Mouse (Mus musculus): Measurements from ENCODE around the gene Synm. TPM values are rescaled to one million over a fixed set of nuclear protein-coding genes. Genes with fewer than 3 reads are reported as not detected.
A peak's percentile ranks its signal among the peaks of the same experiment; 100 is the strongest.

Gene Synm
- polyA plus RNA-seq, 1 experiment: 3.5 TPM

GRCm38 (mm10) chr7:67699301-67699700, 60.2 kb downstream of the Synm start:
- DNase-seq (ENCODE audit: low read depth): no peak
- TF ChIP-seq POLR2A (IDR thresholded peaks at IDR 0.05; ENCODE audit: borderline replicate concordance, extremely low read depth, insufficient read depth, insufficient read length, poor library complexity, severe bottlenecking) (no peak), CTCF (IDR thresholded peaks at IDR 0.05; ENCODE audit: borderline replicate concordance, extremely low read depth, insufficient read depth, insufficient read length) (no peak)

- TF ChIP-seq POLR2A (IDR thresholded peaks at IDR 0.05; ENCODE audit: borderline replicate concordance, extremely low read depth, insufficient read depth, insufficient read length, poor library complexity, severe bottlenecking) (no peak), CTCF (IDR thresholded peaks at IDR 0.05; ENCODE audit: borderline replicate concordance, extremely low read depth, insufficient read depth, insufficient read length) (no peak)
- no peak for DNase-seq (ENCODE audit: low read depth)
Measured at GRCm38 (mm10) chr7:67697892-67698630, 61.5 kb downstream of the Synm start.

- TF ChIP-seq POLR2A (IDR thresholded peaks at IDR 0.05; ENCODE audit: borderline replicate concordance, extremely low read depth, insufficient read depth, insufficient read length, poor library complexity, severe bottlenecking): no peak
- TF ChIP-seq CTCF (IDR thresholded peaks at IDR 0.05; ENCODE audit: borderline replicate concordance, extremely low read depth, insufficient read depth, insufficient read length): no peak
Measured at GRCm38 (mm10) chr7:67695906-67696305, 63.6 kb downstream of the Synm start.

GRCm38 (mm10) chr7:67692791-67693538, 66.6 kb downstream of the Synm start:
- TF ChIP-seq POLR2A (IDR thresholded peaks at IDR 0.05; ENCODE audit: borderline replicate concordance, extremely low read depth, insufficient read depth, insufficient read length, poor library complexity, severe bottlenecking) (no peak), CTCF (IDR thresholded peaks at IDR 0.05; ENCODE audit: borderline replicate concordance, extremely low read depth, insufficient read depth, insufficient read length) (no peak)
- DNase-seq (ENCODE audit: low read depth): no peak

More at GRCm38 (mm10) chr7:67695906-67696305, 63.6 kb downstream of the Synm start:
- no peak for DNase-seq (ENCODE audit: low read depth)

GRCm38 (mm10) chr7:67692141-67692540, 67.4 kb downstream of the Synm start:
- DNase-seq (ENCODE audit: low read depth): no peak
- TF ChIP-seq CTCF (IDR thresholded peaks at IDR 0.05; ENCODE audit: borderline replicate concordance, extremely low read depth, insufficient read depth, insufficient read length) (no peak), POLR2A (IDR thresholded peaks at IDR 0.05; ENCODE audit: borderline replicate concordance, extremely low read depth, insufficient read depth, insufficient read length, poor library complexity, severe bottlenecking) (no peak)

GRCm38 (mm10) chr7:67691036-67691435, 68.5 kb downstream of the Synm start:
- DNase-seq (ENCODE audit: low read depth): no peak
- TF ChIP-seq CTCF (IDR thresholded peaks at IDR 0.05; ENCODE audit: borderline replicate concordance, extremely low read depth, insufficient read depth, insufficient read length) (no peak), POLR2A (IDR thresholded peaks at IDR 0.05; ENCODE audit: borderline replicate concordance, extremely low read depth, insufficient read depth, insufficient read length, poor library complexity, severe bottlenecking) (no peak)

- no peak for DNase-seq (ENCODE audit: low read depth)
- TF ChIP-seq POLR2A (IDR thresholded peaks at IDR 0.05; ENCODE audit: borderline replicate concordance, extremely low read depth, insufficient read depth, insufficient read length, poor library complexity, severe bottlenecking) (no peak), CTCF (IDR thresholded peaks at IDR 0.05; ENCODE audit: borderline replicate concordance, extremely low read depth, insufficient read depth, insufficient read length) (no peak)
Measured at GRCm38 (mm10) chr7:67689793-67690192, 69.7 kb downstream of the Synm start.

- DNase-seq (ENCODE audit: low read depth): peak; percentile 19
- TF ChIP-seq CTCF (IDR thresholded peaks at IDR 0.05; ENCODE audit: borderline replicate concordance, extremely low read depth, insufficient read depth, insufficient read length) (no peak), POLR2A (IDR thresholded peaks at IDR 0.05; ENCODE audit: borderline replicate concordance, extremely low read depth, insufficient read depth, insufficient read length, poor library complexity, severe bottlenecking) (no peak)
Measured at GRCm38 (mm10) chr7:67688281-67688680, 71.3 kb downstream of the Synm start.

GRCm38 (mm10) chr7:67686545-67686944, 73.0 kb downstream of the Synm start:
- TF ChIP-seq POLR2A (IDR thresholded peaks at IDR 0.05; ENCODE audit: borderline replicate concordance, extremely low read depth, insufficient read depth, insufficient read length, poor library complexity, severe bottlenecking) (no peak), CTCF (IDR thresholded peaks at IDR 0.05; ENCODE audit: borderline replicate concordance, extremely low read depth, insufficient read depth, insufficient read length) (no peak)
- no peak for DNase-seq (ENCODE audit: low read depth)

- TF ChIP-seq CTCF (IDR thresholded peaks at IDR 0.05; ENCODE audit: borderline replicate concordance, extremely low read depth, insufficient read depth, insufficient read length) (no peak), POLR2A (IDR thresholded peaks at IDR 0.05; ENCODE audit: borderline replicate concordance, extremely low read depth, insufficient read depth, insufficient read length, poor library complexity, severe bottlenecking) (no peak)
- DNase-seq (ENCODE audit: low read depth): no peak
Measured at GRCm38 (mm10) chr7:67683006-67683405, 76.5 kb downstream of the Synm start.

GRCm38 (mm10) chr7:67681078-67681477, 78.5 kb downstream of the Synm start:
- no peak for TF ChIP-seq POLR2A (IDR thresholded peaks at IDR 0.05; ENCODE audit: borderline replicate concordance, extremely low read depth, insufficient read depth, insufficient read length, poor library complexity, severe bottlenecking)
- TF ChIP-seq CTCF (IDR thresholded peaks at IDR 0.05; ENCODE audit: borderline replicate concordance, extremely low read depth, insufficient read depth, insufficient read length): no peak
- DNase-seq (ENCODE audit: low read depth): no peak

Other genes with a start within 250 kb of the Synm start
- gene Lrrc28, start 114.5 kb downstream of the Synm start, polyA plus RNA-seq (2012; rRNA removed): 44.7 and 58.3 TPM in 2 replicates
- 11.9 and 12.4 TPM in 2 replicates for gene Ttc23, start 112.3 kb downstream of the Synm start, polyA plus RNA-seq (2012; rRNA removed)
- 26.5 and 40.6 TPM in 2 replicates for gene Igf1r, start 193.1 kb upstream of the Synm start, polyA plus RNA-seq (2012; rRNA removed)